Comparison of ENCODE assay signal across 28 mouse cellular contexts in the genomic region with DNA sequence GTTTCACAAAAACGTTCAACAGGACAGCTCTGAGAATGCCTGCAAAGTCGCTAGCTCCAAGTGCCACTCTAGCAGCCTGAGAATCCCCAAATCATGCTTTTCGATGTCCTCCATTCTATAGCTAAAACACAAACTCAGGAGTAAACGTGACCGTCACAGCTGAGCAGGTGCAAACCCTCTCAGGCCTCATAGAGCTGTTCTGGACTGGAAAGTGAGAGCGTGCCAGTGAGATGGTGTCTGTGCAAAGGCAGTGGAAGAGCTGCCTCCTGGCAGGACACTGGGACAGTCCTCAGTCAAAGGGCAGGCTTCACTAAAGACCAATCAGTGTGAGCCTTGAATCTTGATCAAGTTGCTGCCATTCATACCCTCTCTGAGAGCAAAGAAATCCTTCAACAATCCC.
A peak's percentile ranks its signal among the peaks of the same experiment; 100 is the strongest.
DNase-seq lines count a peak whose midpoint lies in the region; ATAC-seq and TF ChIP-seq lines count a peak whose summit lies in the region.
"Had no signal": no experiment of that assay in that cellular context is flagged by ENCODE, and none has a peak within 500 bp of the region (broad histone marks: within the 10 kb centered on the region; RNA-seq: fewer than 3 reads in every experiment).

No protein-coding gene starts in this region.

- no peak overlapping the region for H3K4me2 ChIP-seq in forebrain, embryonic 14.5 days (ENCODE audit: low read length)
- H3K4me2 ChIP-seq in hindbrain, embryonic 16.5 days (ENCODE audit: low read length): no peak overlapping the region
- no peak overlapping the region for H3K4me2 ChIP-seq in hindbrain, embryonic 13.5 days
- no peak overlapping the region for H3K4me2 ChIP-seq in neural tube, embryonic 15.5 days
- H3K4me2 ChIP-seq: heart, embryonic 13.5 days; intestine, embryonic 15.5 days; lung, embryonic 14.5 days; midbrain, embryonic 15.5 days; neural tube, embryonic 12.5 days had no signal

- no peak for TF ChIP-seq POLR2A in liver, adult 2 months (IDR thresholded peaks at IDR 0.05; ENCODE audit: extremely low read depth, insufficient read depth, low read length)

- no peak overlapping the region for H3K4me3 ChIP-seq in forebrain, embryonic 10.5 days
- H3K4me3 ChIP-seq in forebrain, embryonic 14.5 days (ENCODE audit: low read depth, low read length): no peak overlapping the region
- H3K4me3 ChIP-seq in hindbrain, embryonic 16.5 days (ENCODE audit: low read length): no peak overlapping the region
- H3K4me3 ChIP-seq in hindbrain, embryonic 13.5 days: no peak overlapping the region
- H3K4me3 ChIP-seq in liver, adult 2 months (ENCODE audit: insufficient read depth, low read depth, low read length): no peak overlapping the region
- H3K4me3 ChIP-seq in neural tube, embryonic 15.5 days (replicated peaks): no peak overlapping the region
- H3K4me3 ChIP-seq: heart, embryonic 13.5 days; hindbrain, embryonic 10.5 days; intestine, embryonic 15.5 days; midbrain, embryonic 15.5 days; neural tube, embryonic 12.5 days had no signal

- no peak overlapping the region for H3K9ac ChIP-seq in forebrain, embryonic 14.5 days (ENCODE audit: low read length)
- H3K9ac ChIP-seq in hindbrain, embryonic 16.5 days (ENCODE audit: low read depth, low read length): no peak overlapping the region
- H3K9ac ChIP-seq in hindbrain, embryonic 13.5 days: no peak overlapping the region
- no peak overlapping the region for H3K9ac ChIP-seq in liver, adult 2 months (ENCODE audit: low read depth, low read length)
- no peak overlapping the region for H3K9ac ChIP-seq in neural tube, embryonic 15.5 days (replicated peaks)
- H3K9ac ChIP-seq: heart, embryonic 13.5 days; intestine, embryonic 15.5 days; liver, embryonic 14.5 days; lung, embryonic 14.5 days; midbrain, embryonic 15.5 days; neural tube, embryonic 12.5 days had no signal

- H3K27ac ChIP-seq in forebrain, embryonic 10.5 days: peak overlapping the region; percentile 40
- H3K27ac ChIP-seq in forebrain, embryonic 14.5 days (ENCODE audit: low read depth, low read length): no peak overlapping the region
- no peak overlapping the region for H3K27ac ChIP-seq in hindbrain, embryonic 16.5 days (ENCODE audit: low read depth, low read length)
- no peak overlapping the region for H3K27ac ChIP-seq in hindbrain, embryonic 13.5 days
- H3K27ac ChIP-seq in liver, adult 2 months (replicated peaks; ENCODE audit: insufficient read depth, low read depth, low read length): no peak overlapping the region
- H3K27ac ChIP-seq in neural tube, embryonic 15.5 days (replicated peaks): 0 out of 2 replicates have a peak overlapping the region, but pooled peaks have one; percentile 8
- H3K27ac ChIP-seq: heart, embryonic 13.5 days; hindbrain, embryonic 10.5 days; hindbrain, postnatal 0 days; intestine, embryonic 15.5 days; liver, embryonic 14.5 days; midbrain, embryonic 15.5 days; neural tube, embryonic 12.5 days had no signal

- H3K79me2 ChIP-seq in liver, adult 2 months (ENCODE audit: control insufficient read depth, insufficient read depth, low read length): peaks cover 9% of the 10 kb centered on the region; the same call in 1 of the 2 replicates

- H3K36me3 ChIP-seq in forebrain, embryonic 10.5 days (replicated peaks): no peaks in the 10 kb centered on the region
- no peaks in the 10 kb centered on the region for H3K36me3 ChIP-seq in forebrain, embryonic 14.5 days (ENCODE audit: control insufficient read depth, insufficient read depth, low read length)
- H3K36me3 ChIP-seq in hindbrain, embryonic 16.5 days (ENCODE audit: control insufficient read depth, insufficient read depth, low read length): no peaks in the 10 kb centered on the region
- no peaks in the 10 kb centered on the region for H3K36me3 ChIP-seq in hindbrain, embryonic 13.5 days
- no peaks in the 10 kb centered on the region for H3K36me3 ChIP-seq in liver, adult 2 months (ENCODE audit: control insufficient read depth, insufficient read depth, low read length)
- no peaks in the 10 kb centered on the region for H3K36me3 ChIP-seq in neural tube, embryonic 15.5 days
- H3K36me3 ChIP-seq: heart, embryonic 13.5 days; hindbrain, embryonic 10.5 days; intestine, embryonic 15.5 days; midbrain, embryonic 15.5 days; neural tube, embryonic 12.5 days had no signal

- no peaks in the 10 kb centered on the region for H3K27me3 ChIP-seq in forebrain, embryonic 10.5 days (ENCODE audit: poor library complexity, severe bottlenecking)
- no peaks in the 10 kb centered on the region for H3K27me3 ChIP-seq in forebrain, embryonic 14.5 days (replicated peaks; ENCODE audit: control insufficient read depth, insufficient read depth, low read length)
- no peaks in the 10 kb centered on the region for H3K27me3 ChIP-seq in hindbrain, embryonic 16.5 days (replicated peaks; ENCODE audit: control insufficient read depth, insufficient read depth, low read length)
- H3K27me3 ChIP-seq in hindbrain, embryonic 13.5 days: peaks cover 9% of the 10 kb centered on the region
- H3K27me3 ChIP-seq in liver, adult 2 months (ENCODE audit: control insufficient read depth, insufficient read depth, low read length): no peaks in the 10 kb centered on the region
- 0 out of 2 replicates have a peak, but pooled peaks cover 3% of the 10 kb centered on the region for H3K27me3 ChIP-seq in neural tube, embryonic 15.5 days (replicated peaks)
- H3K27me3 ChIP-seq: heart, embryonic 13.5 days; intestine, embryonic 15.5 days had no signal

- peaks cover 44% of the 10 kb centered on the region for H3K4me1 ChIP-seq in forebrain, embryonic 10.5 days
- H3K4me1 ChIP-seq in forebrain, embryonic 14.5 days (ENCODE audit: control insufficient read depth, insufficient read depth, low read length): peaks cover 3% of the 10 kb centered on the region; the same call in 1 of the 2 replicates
- peaks cover 8% of the 10 kb centered on the region for H3K4me1 ChIP-seq in hindbrain, embryonic 16.5 days (ENCODE audit: control insufficient read depth, insufficient read depth, low read depth, low read length)
- peaks cover 14% of the 10 kb centered on the region for H3K4me1 ChIP-seq in hindbrain, embryonic 13.5 days (replicated peaks)
- H3K4me1 ChIP-seq in liver, adult 2 months (ENCODE audit: control insufficient read depth, insufficient read depth, low read length): peaks cover 5% of the 10 kb centered on the region; the same call in 1 of the 2 replicates
- peaks cover 18% of the 10 kb centered on the region for H3K4me1 ChIP-seq in neural tube, embryonic 15.5 days
- H3K4me1 ChIP-seq: intestine, embryonic 15.5 days had no signal

- DNase-seq in forebrain, embryonic 10.5 days (ENCODE audit: extremely low spot score, low spot score): no peak
- DNase-seq in forebrain, embryonic 14.5 days (ENCODE audit: low spot score): no peak
- DNase-seq in liver, adult 2 months (ENCODE audit: extremely low read depth, low read depth, low spot score): peak; percentile 46
- no peak for DNase-seq in liver
- DNase-seq in adrenal gland, postnatal 25 days: no peak
- DNase-seq: adrenal gland, adult 2 months; cerebellum, adult 8-10 months; cerebellum, postnatal 36 days; gastrocnemius, postnatal 25 days; heart, adult 18-20 months; heart, postnatal 14 days; layer of hippocampus, postnatal 36 days; left cerebral cortex, postnatal 4 days; lung, embryonic 14.5 days; lung, postnatal 14 days; thymus, adult 2 months; thymus, postnatal 36 days had no signal

- 84% methylated on average over 6 of the region's 6 CpGs for WGBS in forebrain, embryonic 10.5 days
- 70% methylated on average over 6 of the region's 6 CpGs for WGBS in forebrain, embryonic 14.5 days
- WGBS in hindbrain, embryonic 16.5 days: 81% methylated on average over 6 of the region's 6 CpGs
- 77% methylated on average over 6 of the region's 6 CpGs for WGBS in hindbrain, embryonic 13.5 days
- 88% methylated on average over 6 of the region's 6 CpGs for WGBS in liver, adult 2 months
- WGBS in neural tube, embryonic 15.5 days: 68% methylated on average over 6 of the region's 6 CpGs

- H3K9me3 ChIP-seq in forebrain, embryonic 10.5 days: no peaks in the 10 kb centered on the region
- H3K9me3 ChIP-seq in forebrain, embryonic 14.5 days (replicated peaks; ENCODE audit: control insufficient read depth, low read length): no peaks in the 10 kb centered on the region
- no peaks in the 10 kb centered on the region for H3K9me3 ChIP-seq in hindbrain, embryonic 16.5 days (ENCODE audit: control insufficient read depth, low read length)
- no peaks in the 10 kb centered on the region for H3K9me3 ChIP-seq in hindbrain, embryonic 13.5 days
- H3K9me3 ChIP-seq in neural tube, embryonic 15.5 days (replicated peaks): no peaks in the 10 kb centered on the region
- H3K9me3 ChIP-seq: heart, embryonic 13.5 days; hindbrain, embryonic 10.5 days; intestine, embryonic 15.5 days; midbrain, embryonic 15.5 days; neural tube, embryonic 12.5 days had no signal

- no peak for TF ChIP-seq CTCF in liver, adult 2 months (IDR thresholded peaks at IDR 0.05; ENCODE audit: low read depth, low read length)

- no peak for ATAC-seq in forebrain, embryonic 14.5 days
- ATAC-seq in hindbrain, embryonic 16.5 days: peak; percentile 15; the same call in 1 of the 2 replicates
- ATAC-seq in hindbrain, embryonic 13.5 days (ENCODE audit: low FRiP score): no peak
- ATAC-seq in neural tube, embryonic 15.5 days (ENCODE audit: low FRiP score): 0 out of 2 replicates have a peak, but pooled peaks have one; percentile 28
- ATAC-seq: activated CD4-positive, CD25-positive, alpha-beta regulatory T cell, adult 4 months; hindbrain, postnatal 0 days; intestine, embryonic 15.5 days; midbrain, embryonic 15.5 days had no signal

Comparison
In these comparisons a context has a peak if more than half of its experiments do, and no peak if none do; other contexts are left out.
1. H3K27ac ChIP-seq: peak in forebrain, embryonic 10.5 days (single experiment) and neural tube, embryonic 15.5 days (single experiment); none in forebrain, embryonic 14.5 days (single experiment), hindbrain, embryonic 16.5 days (single experiment), hindbrain, embryonic 13.5 days (single experiment) and liver, adult 2 months (single experiment).
2. ATAC-seq: peak in hindbrain, embryonic 16.5 days (single experiment) and neural tube, embryonic 15.5 days (single experiment); none in forebrain, embryonic 14.5 days (single experiment) and hindbrain, embryonic 13.5 days (single experiment).